Mouse (Mus musculus): ENCODE results near the gene Dyrk3.

Dyrk3 gene

GRCm38 (mm10) chr1:131079762-131080161, 58.4 kb downstream of the Dyrk3 start:
- DNase-seq = no peak

GRCm38 (mm10) chr1:131078761-131079330, 59.3 kb downstream of the Dyrk3 start:
- DNase-seq = no peak

Measured in cerebellum, adult 9-11 months (tissue).